Mouse (Mus musculus): ENCODE measurements around the gene Fut9. TPM values are rescaled to one million over a fixed set of nuclear protein-coding genes. Genes with fewer than 3 reads are reported as not detected.

The Fut9 gene
- 0.03 TPM in 1 of 2 replicates, not detected in the other for polyA plus RNA-seq (2015; fragmentation: Nextera tagmentation; extraction: Ambion mirVana)

GRCm38 (mm10) chr4:25799476-25800283 is at the start of gene Fut9:
TSS of gene Fut9 (minus strand) at chr4:25800244.

